Mouse (Mus musculus): ENCODE measurements around the gene Ugt1a7c.

DNA sequence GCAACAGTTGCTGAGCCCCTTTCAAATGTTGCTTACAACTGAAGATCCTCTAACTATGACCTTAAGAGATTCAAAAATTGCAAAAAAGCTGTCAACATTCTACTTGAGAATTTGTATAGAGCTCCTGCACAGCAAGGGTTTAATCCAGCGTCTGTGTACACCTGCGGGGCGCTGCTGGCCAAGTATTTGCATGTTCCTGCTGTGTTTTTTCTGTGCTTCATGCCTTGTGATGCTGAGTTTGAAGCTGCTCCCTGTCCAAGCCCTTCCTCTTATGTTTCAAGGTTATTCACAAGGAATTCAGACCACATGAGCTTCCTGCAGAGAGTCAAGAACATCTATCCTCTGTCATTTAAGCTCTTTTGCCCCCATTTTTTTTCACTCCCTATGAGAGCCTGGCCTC lies 97.3 kb downstream of the Ugt1a7c start:
- TF ChIP-seq POLR2A (IDR thresholded peaks at IDR 0.05; ENCODE audit: extremely low read depth, insufficient read depth, low read length) (no peak), CTCF (IDR thresholded peaks at IDR 0.05; ENCODE audit: extremely low read depth, insufficient read depth, low read length) (no peak)
